Mouse (Mus musculus) spleen, adult 2 months (tissue): Measurements from ENCODE around the gene Pak4. TPM values are rescaled to one million over a fixed set of nuclear protein-coding genes. Genes with fewer than 3 reads are reported as not detected.

Experiments used
- DNase-seq, 2 experiments: peaks; one replicate each; pipeline versions ENCODE4 v3.0.0 to v3.0.0-alpha.2; 2012 to 2021; ENCODE audit warnings: low spot score in 2 of 2, low read depth in 1 of 2
- H3K27ac ChIP-seq: fragments of 200-500 bp; 2 replicates; pipeline ENCODE4 v1.5.1; 2012; ENCODE audit warnings: low read length, inconsistent platforms; ENCODE audit not compliant: insufficient read depth
- H3K27me3 ChIP-seq: fragments of 200-500 bp; 2 replicates; pipeline ENCODE4 v1.6.1; 2012; ENCODE audit warnings: mild to moderate bottlenecking, moderate library complexity, low read length, inconsistent platforms; ENCODE audit not compliant: control insufficient read depth, insufficient read depth
- H3K36me3 ChIP-seq: fragments of 200-500 bp; 2 replicates; pipeline ENCODE4 v1.6.1; 2012; ENCODE audit warnings: mild to moderate bottlenecking, low read length, inconsistent platforms; ENCODE audit not compliant: control insufficient read depth, insufficient read depth
- H3K4me1 ChIP-seq: fragments of 200-500 bp; 2 replicates; pipeline ENCODE4 v1.6.1; 2011; ENCODE audit warnings: inconsistent platforms; ENCODE audit not compliant: control insufficient read depth, insufficient read depth, insufficient read length
- H3K4me3 ChIP-seq: fragments of 200-500 bp; 2 replicates; pipeline ENCODE4 v1.5.1; 2011; ENCODE audit warnings: mild to moderate bottlenecking, inconsistent platforms; ENCODE audit not compliant: insufficient read depth, insufficient read length; ENCODE audit errors: extremely low read depth
- CTCF ChIP-seq: fragments of 200-500 bp; IDR thresholded peaks from 2 replicates; pipeline ENCODE4 v1.5.1; 2011; ENCODE audit warnings: mild to moderate bottlenecking, inconsistent platforms; ENCODE audit not compliant: insufficient read depth, insufficient read length, insufficient replicate concordance; ENCODE audit errors: extremely low read depth
- POLR2A ChIP-seq: fragments of 200-500 bp; IDR thresholded peaks from 2 replicates; pipeline ENCODE4 v1.6.1; 2011; ENCODE audit warnings: low read depth, low read length, inconsistent platforms
- WGBS: fragments of 180-500 bp; shearing (Covaris S2); methylation state at CpG from one replicate; pipeline ENCODE4 v1.1.7; 2018; 5-methylcytosine and 5-hydroxymethylcytosine counted together
- polyA plus RNA-seq: library from polyadenylated mRNA; depleted of rRNA; stranded (reverse); fragments of >200 nt; gene quantifications from 2 replicates; pipeline ENCODE4 v1.2.3, GENCODE M21; 2012

The Pak4 gene
- polyA plus RNA-seq, 1 experiment: 13.2 TPM

GRCm38 (mm10) chr7:28581721-28582120 lies 16.3 kb downstream of the Pak4 start:
- Histone ChIP-seq H3K4me1 (peaks cover 3% of the 10 kb centered on the region; the same call in 1 of the 2 replicates), H3K4me3 (no peak overlapping the region), H3K36me3 (no peaks in the 10 kb centered on the region), H3K27ac (no peak overlapping the region; the same call in 1 of the 2 replicates), H3K27me3 (no peaks in the 10 kb centered on the region)
- TF ChIP-seq POLR2A (no peak), CTCF (no peak)
- WGBS: 56% methylated on average over 4 of the region's 4 CpGs
- no peak for DNase-seq

- TF ChIP-seq CTCF (no peak), POLR2A (no peak)
- peaks cover 3% of the 10 kb centered on the region; the same call in 1 of the 2 replicates for H3K4me1 ChIP-seq
- no peak overlapping the region for H3K4me3 ChIP-seq
- no peaks in the 10 kb centered on the region for H3K27me3 ChIP-seq
- no peak overlapping the region for H3K27ac ChIP-seq
- WGBS: 69% methylated on average over 5 of the region's 5 CpGs
- no peaks in the 10 kb centered on the region for H3K36me3 ChIP-seq
- DNase-seq: no peak
Observed at GRCm38 (mm10) chr7:28579826-28580225, 18.2 kb downstream of the Pak4 start.

GRCm38 (mm10) chr7:28578543-28579053 lies 19.4 kb downstream of the Pak4 start:
- no peak overlapping the region for H3K4me3 ChIP-seq
- no peak for TF ChIP-seq POLR2A
- no peaks in the 10 kb centered on the region for H3K27me3 ChIP-seq
- no peak overlapping the region for H3K27ac ChIP-seq
- H3K36me3 ChIP-seq: no peaks in the 10 kb centered on the region
- 92% methylated on average over 5 of the region's 5 CpGs for WGBS
- DNase-seq: no peak
- peaks cover 3% of the 10 kb centered on the region; the same call in 1 of the 2 replicates for H3K4me1 ChIP-seq

GRCm38 (mm10) chr7:28577826-28578542 lies 20.0 kb downstream of the Pak4 start:
- H3K4me3 ChIP-seq: no peak overlapping the region
- H3K36me3 ChIP-seq: no peaks in the 10 kb centered on the region
- no peak for DNase-seq
- H3K27me3 ChIP-seq: no peaks in the 10 kb centered on the region
- TF ChIP-seq CTCF (no peak), POLR2A (no peak)
- no peak overlapping the region for H3K27ac ChIP-seq
- 91% methylated on average over 9 of the region's 9 CpGs for WGBS
- H3K4me1 ChIP-seq: peaks cover 3% of the 10 kb centered on the region; the same call in 1 of the 2 replicates

- TF ChIP-seq POLR2A (no peak), CTCF (no peak)
- Histone ChIP-seq H3K4me1 (peaks cover 3% of the 10 kb centered on the region; the same call in 1 of the 2 replicates), H3K27me3 (no peaks in the 10 kb centered on the region), H3K4me3 (no peak overlapping the region), H3K27ac (no peak overlapping the region), H3K36me3 (no peaks in the 10 kb centered on the region)
- WGBS: 71% methylated on average over 5 of the region's 5 CpGs
- no peak for DNase-seq
Observed at GRCm38 (mm10) chr7:28576271-28576914, 21.6 kb downstream of the Pak4 start.

- Histone ChIP-seq H3K27me3 (no peaks in the 10 kb centered on the region), H3K27ac (no peak overlapping the region), H3K36me3 (no peaks in the 10 kb centered on the region), H3K4me3 (no peak overlapping the region), H3K4me1 (peaks cover 3% of the 10 kb centered on the region; the same call in 1 of the 2 replicates)
- DNase-seq: no peak
- 86% methylated on average over 11 of the region's 11 CpGs for WGBS
- TF ChIP-seq CTCF (no peak), POLR2A (no peak)
Observed at GRCm38 (mm10) chr7:28575597-28575996, 22.4 kb downstream of the Pak4 start.
